Comparison of ENCODE assay signal across 9 mouse cellular contexts in the genomic region with DNA sequence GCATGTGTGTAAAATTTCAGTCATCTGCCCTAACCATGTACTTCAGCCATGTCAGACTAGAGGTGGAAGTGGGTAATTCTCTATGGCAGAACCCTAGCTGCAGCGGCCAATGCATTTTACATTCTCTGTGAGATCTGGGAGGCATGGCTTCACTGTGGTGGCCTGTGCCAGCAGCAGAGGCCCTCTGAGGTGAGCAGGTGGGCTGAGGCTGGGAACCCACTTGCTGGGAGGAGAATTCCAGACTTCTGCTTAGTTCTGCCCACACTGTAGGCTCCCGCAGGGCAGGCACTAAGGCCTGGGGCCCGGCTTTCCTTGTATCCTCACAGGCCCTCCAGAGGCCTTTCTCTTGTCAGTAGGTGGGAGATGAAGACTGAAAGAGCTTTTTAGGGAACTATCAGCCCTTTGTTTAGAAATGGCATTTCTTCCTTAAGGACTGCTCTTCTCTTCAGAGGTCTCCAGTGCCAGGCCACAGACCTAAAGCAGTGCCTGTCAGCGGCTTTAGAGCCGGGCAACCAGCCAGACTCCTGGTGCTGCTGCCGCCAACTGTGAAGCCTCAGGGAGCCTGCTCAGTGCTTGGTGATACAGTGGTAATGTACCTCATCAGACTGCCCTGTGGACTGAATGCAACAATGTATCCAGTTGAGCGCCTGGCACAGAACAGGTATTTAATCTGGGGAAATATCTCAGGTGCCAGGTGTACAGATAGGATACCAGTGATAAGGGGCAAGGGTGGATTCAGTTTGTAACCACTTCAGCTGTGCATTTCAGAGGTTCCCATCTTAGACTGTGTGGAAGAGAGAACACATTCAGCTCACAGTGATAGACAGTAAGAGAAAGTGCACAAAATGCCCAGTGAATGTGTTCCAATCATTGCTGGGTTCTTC.
DNase-seq lines count a peak whose midpoint lies in the region; ATAC-seq and TF ChIP-seq lines count a peak whose summit lies in the region.
"Had no signal": no experiment of that assay in that cellular context is flagged by ENCODE, and none has a peak within 500 bp of the region (broad histone marks: within the 10 kb centered on the region; RNA-seq: fewer than 3 reads in every experiment).

No protein-coding gene starts in this region.

- no peaks in the 10 kb centered on the region for H3K27me3 ChIP-seq in liver, postnatal 0 days (ENCODE audit: insufficient read depth, low read length)
- no peaks in the 10 kb centered on the region for H3K27me3 ChIP-seq in stomach, embryonic 15.5 days (replicated peaks)

- H3K4me1 ChIP-seq in liver, postnatal 0 days (ENCODE audit: insufficient read depth): peaks cover 6% of the 10 kb centered on the region
- H3K4me1 ChIP-seq in stomach, embryonic 15.5 days: no peaks in the 10 kb centered on the region

- WGBS in liver, postnatal 0 days (ENCODE audit: insufficient replicate concordance): 75% methylated on average over 7 of the region's 7 CpGs
- WGBS in stomach, embryonic 15.5 days: 67% methylated on average over 7 of the region's 7 CpGs

- peak; percentile 38; the same call in 1 of the 2 replicates for ATAC-seq in frontal cortex, adult (ENCODE audit: low TSS enrichment)
- ATAC-seq in liver, postnatal 0 days: peak; percentile 73
- ATAC-seq in stomach, embryonic 15.5 days (ENCODE audit: insufficient read depth, low FRiP score, low read depth): peak; percentile 60; the same call in 1 of the 2 replicates
- ATAC-seq in CD4-positive, CD25-positive, alpha-beta regulatory T cell, adult 4 months: no peak

- no peak overlapping the region for H3K4me2 ChIP-seq in liver, postnatal 0 days (ENCODE audit: low read depth, low read length)
- no peak overlapping the region for H3K4me2 ChIP-seq in stomach, embryonic 15.5 days

- intact Hi-C loops in heart, postnatal 25 days (cut with DNase I): loop anchor here (5.0 kb wide), 1 partner anchor 66 kb away; no protein-coding TSS in a partner anchor

- peak overlapping the region; percentile 80 for H3K27ac ChIP-seq in liver, postnatal 0 days (ENCODE audit: low read depth)
- H3K27ac ChIP-seq in stomach, embryonic 15.5 days: 0 out of 2 replicates have a peak overlapping the region, but pooled peaks have one; percentile 12

- H3K9me3 ChIP-seq in liver, postnatal 0 days (ENCODE audit: low read length): no peaks in the 10 kb centered on the region
- no peaks in the 10 kb centered on the region for H3K9me3 ChIP-seq in stomach, embryonic 15.5 days

- H3K4me3 ChIP-seq in liver, postnatal 0 days (ENCODE audit: low read depth, low read length): no peak overlapping the region
- H3K4me3 ChIP-seq in stomach, embryonic 15.5 days (replicated peaks): no peak overlapping the region
- H3K4me3 ChIP-seq: erythroblast, embryonic 14.5 days had no signal

- no peaks in the 10 kb centered on the region for H3K36me3 ChIP-seq in liver, postnatal 0 days (replicated peaks; ENCODE audit: insufficient read depth, low read length)
- no peaks in the 10 kb centered on the region for H3K36me3 ChIP-seq in stomach, embryonic 15.5 days

- H3K9ac ChIP-seq in liver, postnatal 0 days (replicated peaks): no peak overlapping the region
- no peak overlapping the region for H3K9ac ChIP-seq in stomach, embryonic 15.5 days

- TF ChIP-seq CTCF in liver, postnatal 0 days (IDR thresholded peaks at IDR 0.05; ENCODE audit: low read depth): no peak

- DNase-seq in layer of hippocampus, adult 9-11 months: peak; percentile 18
- DNase-seq in layer of hippocampus, adult 11-12 months (ENCODE audit: low spot score): no peak
- DNase-seq in adrenal gland, postnatal 25 days: peak; percentile 62
- peak; percentile 41 for DNase-seq in heart, postnatal 25 days (ENCODE audit: low spot score)
- peak; percentile 22 for DNase-seq in liver, postnatal 0 days

- no peak for TF ChIP-seq EP300 in liver, postnatal 0 days (IDR thresholded peaks at IDR 0.05; ENCODE audit: low read depth)
